Mouse (Mus musculus) midbrain, embryonic 11.5 days (tissue): Measurements from ENCODE around the gene Shank2. TPM values are rescaled to one million over a fixed set of nuclear protein-coding genes. Genes with fewer than 3 reads are reported as not detected.

ENCODE experiments used
- ATAC-seq: fragments of 200-750 bp; cut with Nextera tagmentation; 2 replicates; pipeline ENCODE4 v1.8.0; 2017; ENCODE audit warnings: moderate TSS enrichment, moderate library complexity; ENCODE audit not compliant: low FRiP score
- DNase-seq: peaks from one replicate; pipeline ENCODE4 v3.0.0; 2015; ENCODE audit warnings: low spot score; ENCODE audit errors: missing footprints
- H3K27ac ChIP-seq: fragments of 300-500 bp; sonication (generic); 2 replicates; pipeline ENCODE4 v1.5.1; 2014; ENCODE audit warnings: low read depth, low read length
- H3K27me3 ChIP-seq: fragments of 300-500 bp; sonication (generic); 2 replicates; pipeline ENCODE4 v1.6.1; 2014; ENCODE audit warnings: mild to moderate bottlenecking, low read length, moderate library complexity, mixed read lengths; ENCODE audit not compliant: control insufficient read depth, insufficient read depth
- H3K36me3 ChIP-seq: fragments of 300-500 bp; sonication (generic); 2 replicates; pipeline ENCODE4 v1.6.1; 2014; ENCODE audit warnings: mild to moderate bottlenecking, low read length, moderate library complexity, mixed read lengths; ENCODE audit not compliant: control insufficient read depth, insufficient read depth
- H3K4me1 ChIP-seq: fragments of 300-500 bp; sonication (generic); 2 replicates; pipeline ENCODE4 v1.6.1; 2014; ENCODE audit warnings: low read length; ENCODE audit not compliant: control insufficient read depth, insufficient read depth
- H3K4me2 ChIP-seq: fragments of 300-500 bp; sonication (generic); 2 replicates; pipeline ENCODE4 v1.6.1; 2014; ENCODE audit warnings: mild to moderate bottlenecking, moderate library complexity
- H3K4me3 ChIP-seq: fragments of 300-500 bp; sonication (generic); 2 replicates; pipeline ENCODE4 v1.5.1; 2014; ENCODE audit warnings: low read depth, low read length
- H3K9ac ChIP-seq: fragments of 300-500 bp; sonication (generic); 2 replicates; pipeline ENCODE4 v1.6.1; 2014; ENCODE audit warnings: low read length
- H3K9me3 ChIP-seq: fragments of 300-500 bp; sonication (generic); 2 replicates; pipeline ENCODE4 v1.6.1; 2016; ENCODE audit warnings: low read length; ENCODE audit not compliant: control insufficient read depth
- WGBS: fragments of 180-500 bp; shearing (Covaris S2); extraction: QIAGEN DNeasy Blood & Tissue Kit; methylation state at CpG from one replicate; pipeline ENCODE4 v1.1.7; 2014; 5-methylcytosine and 5-hydroxymethylcytosine counted together
- polyA plus RNA-seq: library from polyadenylated mRNA; unstranded; fragments of >200 nt; fragmentation: Nextera tagmentation; extraction: Ambion mirVana; gene quantifications from 2 replicates; pipeline ENCODE4 v1.2.1, GENCODE M21; 2014

Gene Shank2
- polyA plus RNA-seq, 1 experiment from 2014 or later, result 2.2 TPM

DNA sequence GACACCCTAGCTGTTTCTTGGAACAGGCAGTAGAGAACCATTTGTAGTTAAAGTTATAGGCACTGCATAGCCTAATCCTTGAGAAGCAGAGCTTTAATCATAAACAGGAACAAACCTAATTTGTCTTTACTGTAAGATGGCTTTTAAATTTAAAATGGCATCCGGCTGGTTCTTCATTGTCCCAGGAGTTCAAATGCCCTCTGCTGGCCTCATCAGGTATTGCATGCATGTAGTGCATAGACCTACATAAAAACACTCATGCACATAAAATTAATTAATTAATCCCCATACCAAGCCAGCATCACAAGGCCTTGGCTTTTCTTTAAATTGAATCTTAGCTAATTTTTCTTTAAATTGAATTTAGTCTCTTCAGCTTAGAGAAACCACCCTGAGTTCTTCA lies 76.9 kb downstream of the Shank2 start:
- DNase-seq (peak; percentile 91), ATAC-seq (no peak)
- no peak overlapping the region for H3K9ac ChIP-seq

DNA sequence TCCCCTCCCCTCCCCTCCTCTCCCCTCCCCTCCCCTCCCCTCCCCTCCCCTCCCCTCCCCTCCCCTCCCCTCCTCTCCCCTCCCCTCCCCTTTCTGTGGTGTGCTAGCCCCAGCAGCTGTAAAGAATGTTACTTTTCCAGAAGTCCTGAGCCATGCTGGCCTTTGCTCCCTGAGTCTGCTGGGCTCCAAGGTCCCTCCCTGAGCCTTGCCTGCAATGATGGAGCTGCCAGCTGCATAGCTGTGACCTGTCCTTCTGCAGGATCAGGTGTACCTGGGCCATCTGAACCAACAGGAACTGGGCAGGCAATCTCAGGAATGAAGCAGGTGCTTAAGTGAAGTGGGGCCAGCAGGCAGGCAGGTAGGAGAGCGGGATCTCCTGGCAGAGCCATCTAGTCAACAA lies 78.1 kb downstream of the Shank2 start:
- no peak for DNase-seq
- H3K4me3 ChIP-seq, result no peak overlapping the region
- no peak overlapping the region for H3K27ac ChIP-seq
- peaks cover 3% of the 10 kb centered on the region; the same call in 1 of the 2 replicates for H3K9me3 ChIP-seq
- no peaks in the 10 kb centered on the region for H3K4me1 ChIP-seq
- no peak overlapping the region for H3K9ac ChIP-seq
- 89% methylated on average over 1 of the region's 1 CpGs for WGBS
- H3K4me2 ChIP-seq, result no peak overlapping the region
- ATAC-seq, result no peak
- no peaks in the 10 kb centered on the region for H3K36me3 ChIP-seq
- no peaks in the 10 kb centered on the region for H3K27me3 ChIP-seq

More for the DNA sequence above, 76.9 kb downstream of the Shank2 start:
- Histone ChIP-seq H3K27ac (no peak overlapping the region), H3K27me3 (no peaks in the 10 kb centered on the region), H3K4me3 (no peak overlapping the region), H3K4me1 (no peaks in the 10 kb centered on the region), H3K36me3 (no peaks in the 10 kb centered on the region), H3K9me3 (peaks cover 3% of the 10 kb centered on the region; the same call in 1 of the 2 replicates), H3K4me2 (no peak overlapping the region)
- WGBS, result 81% methylated on average over 1 of the region's 1 CpGs

- no peak overlapping the region for H3K9ac ChIP-seq
- H3K9me3 ChIP-seq, result peaks cover 3% of the 10 kb centered on the region; the same call in 1 of the 2 replicates
- DNase-seq (no peak), ATAC-seq (0 out of 2 replicates have a peak, but pooled peaks have one; percentile 40)
- H3K4me2 ChIP-seq, result no peak overlapping the region
- no peaks in the 10 kb centered on the region for H3K27me3 ChIP-seq
- H3K4me3 ChIP-seq, result no peak overlapping the region
- H3K27ac ChIP-seq, result no peak overlapping the region
- 94% methylated on average over 1 of the region's 1 CpGs for WGBS
- H3K36me3 ChIP-seq, result no peaks in the 10 kb centered on the region
- no peaks in the 10 kb centered on the region for H3K4me1 ChIP-seq
Measured at GRCm38 (mm10) chr7:144081448-144081847, 79.7 kb downstream of the Shank2 start.

- Histone ChIP-seq H3K4me3 (no peak overlapping the region), H3K27me3 (no peaks in the 10 kb centered on the region), H3K9ac (no peak overlapping the region), H3K36me3 (no peaks in the 10 kb centered on the region), H3K4me1 (no peaks in the 10 kb centered on the region), H3K9me3 (peaks cover 3% of the 10 kb centered on the region; the same call in 1 of the 2 replicates), H3K4me2 (no peak overlapping the region), H3K27ac (no peak overlapping the region)
- WGBS, result 85% methylated on average over 2 of the region's 2 CpGs
- ATAC-seq (no peak), DNase-seq (no peak)
Measured at GRCm38 (mm10) chr7:144081963-144082362, 80.2 kb downstream of the Shank2 start.

DNA sequence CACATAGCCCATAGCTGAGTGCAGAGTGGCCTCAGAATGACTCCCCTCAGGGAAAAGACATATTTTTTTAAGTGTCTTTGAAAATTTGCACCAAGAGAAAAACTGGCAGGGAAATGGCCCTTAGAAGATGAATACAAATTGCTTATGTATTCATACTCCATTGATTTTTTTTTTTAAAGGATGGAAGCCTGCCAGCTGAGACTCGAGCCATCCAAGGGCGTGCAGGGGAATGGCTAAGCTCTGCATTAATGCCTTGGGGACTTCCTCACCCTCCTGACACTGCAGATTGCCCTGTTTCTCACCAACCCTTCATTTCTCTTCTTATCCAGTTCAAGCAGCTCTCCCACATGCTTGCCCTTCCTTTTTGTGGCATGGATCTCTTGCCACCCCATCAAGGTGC lies 85.5 kb downstream of the Shank2 start:
- DNase-seq (peak; percentile 77), ATAC-seq (no peak)
- H3K4me2 ChIP-seq, result no peak overlapping the region
- H3K4me3 ChIP-seq, result no peak overlapping the region
- H3K4me1 ChIP-seq, result no peaks in the 10 kb centered on the region
- no peaks in the 10 kb centered on the region for H3K36me3 ChIP-seq
- 77% methylated on average over 2 of the region's 2 CpGs for WGBS
- H3K27ac ChIP-seq, result no peak overlapping the region
- H3K9me3 ChIP-seq, result no peaks in the 10 kb centered on the region
- H3K27me3 ChIP-seq, result no peaks in the 10 kb centered on the region
- no peak overlapping the region for H3K9ac ChIP-seq

DNA sequence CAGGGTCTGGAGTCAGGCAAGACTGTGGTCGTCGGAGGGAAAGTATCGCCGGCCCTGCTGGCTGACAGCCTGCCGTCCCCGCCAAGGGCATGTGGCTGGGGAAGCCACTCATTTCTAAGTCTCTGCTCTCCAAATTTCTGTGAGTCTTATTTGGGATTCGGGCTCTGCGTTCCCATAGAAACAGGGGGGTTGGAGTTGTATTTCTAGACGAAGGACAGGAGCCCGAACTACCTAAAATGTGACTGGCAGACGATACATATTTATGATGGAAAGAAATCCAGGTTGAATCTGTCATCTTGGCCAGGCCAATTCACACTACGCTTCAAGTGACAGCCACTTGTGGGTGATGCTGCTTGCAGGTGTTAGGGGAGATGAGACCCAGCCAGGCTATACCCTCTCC lies 92.4 kb downstream of the Shank2 start:
- 89% methylated on average over 12 of the region's 12 CpGs for WGBS
- Histone ChIP-seq H3K4me1 (no peaks in the 10 kb centered on the region), H3K4me2 (no peak overlapping the region), H3K36me3 (no peaks in the 10 kb centered on the region), H3K9ac (no peak overlapping the region), H3K4me3 (no peak overlapping the region), H3K9me3 (no peaks in the 10 kb centered on the region), H3K27me3 (no peaks in the 10 kb centered on the region), H3K27ac (no peak overlapping the region)
- ATAC-seq (no peak), DNase-seq (peak; percentile 51)

DNA sequence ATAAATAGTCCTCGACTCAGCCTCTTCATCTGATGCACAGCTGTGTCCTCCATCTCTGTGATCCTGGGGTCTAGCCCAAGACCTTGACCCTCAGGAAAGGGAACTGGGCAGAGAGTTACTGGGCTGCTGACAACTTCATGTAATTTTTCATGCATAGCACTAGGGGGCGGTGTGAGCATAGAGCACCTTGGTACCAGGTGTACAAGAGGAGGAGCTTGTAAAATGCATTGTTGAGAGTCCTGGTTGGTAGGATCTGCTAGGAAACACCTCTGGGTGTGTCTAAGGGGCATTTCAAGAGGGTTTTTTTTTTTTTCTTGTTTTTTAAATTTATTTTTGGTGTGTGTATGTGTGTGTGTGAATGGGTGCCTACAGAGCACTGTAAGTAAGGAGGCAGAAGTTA lies 95.6 kb downstream of the Shank2 start:
- WGBS, result 6% methylated on average over 2 of the region's 2 CpGs

DNA sequence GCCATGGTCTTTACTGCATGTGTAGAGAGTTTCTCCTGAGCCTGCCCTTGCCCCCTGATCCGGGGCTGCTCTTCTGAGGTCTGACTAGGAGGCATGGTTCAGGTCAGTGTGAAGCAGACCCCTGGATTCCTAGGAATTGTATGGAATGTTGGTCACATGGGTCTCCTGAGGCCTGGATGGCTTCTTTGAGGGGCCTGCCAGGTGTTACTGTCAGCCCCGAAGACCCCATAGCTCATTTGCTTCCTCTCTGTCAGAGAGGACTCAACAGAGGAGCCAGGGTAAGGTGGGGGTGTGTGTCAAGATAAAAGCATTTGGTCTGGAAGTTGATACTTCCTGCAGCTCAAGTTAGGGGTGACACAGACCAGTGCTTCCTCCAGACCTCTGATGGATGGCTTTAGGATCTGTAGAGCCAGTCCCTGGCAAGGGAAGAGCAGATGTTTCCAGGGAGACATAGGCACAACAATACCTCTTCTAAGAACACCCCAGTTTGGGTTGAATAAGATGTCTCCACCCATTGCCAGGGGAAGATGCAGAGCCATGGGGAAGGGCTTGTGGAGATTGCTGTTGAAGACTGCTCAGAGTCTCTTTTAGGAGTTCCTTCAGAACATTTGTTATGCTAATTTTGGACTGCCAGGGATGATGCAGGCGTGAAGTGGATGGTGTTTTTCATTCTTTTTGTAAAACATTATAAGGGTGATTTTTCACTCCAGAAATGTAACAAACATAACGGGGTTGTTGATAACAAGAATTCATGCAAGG lies 100.7 kb downstream of the Shank2 start:
- H3K27ac ChIP-seq, result no peak overlapping the region
- H3K4me2 ChIP-seq, result no peak overlapping the region
- no peak overlapping the region for H3K4me3 ChIP-seq
- no peaks in the 10 kb centered on the region; the same call in 1 of the 2 replicates for H3K9me3 ChIP-seq
- no peak for ATAC-seq
- 68% methylated on average over 4 of the region's 4 CpGs for WGBS
- no peak overlapping the region for H3K9ac ChIP-seq
- DNase-seq, result no peak
- peaks cover 18% of the 10 kb centered on the region for H3K4me1 ChIP-seq
- H3K36me3 ChIP-seq, result no peaks in the 10 kb centered on the region
- H3K27me3 ChIP-seq, result no peaks in the 10 kb centered on the region

More for the DNA sequence above, 95.6 kb downstream of the Shank2 start:
- Histone ChIP-seq H3K36me3 (no peaks in the 10 kb centered on the region), H3K9me3 (no peaks in the 10 kb centered on the region; the same call in 1 of the 2 replicates), H3K27ac (no peak overlapping the region), H3K27me3 (no peaks in the 10 kb centered on the region), H3K9ac (no peak overlapping the region), H3K4me1 (no peaks in the 10 kb centered on the region), H3K4me2 (no peak overlapping the region), H3K4me3 (no peak overlapping the region)
- DNase-seq (peak; percentile 66), ATAC-seq (no peak)

DNA sequence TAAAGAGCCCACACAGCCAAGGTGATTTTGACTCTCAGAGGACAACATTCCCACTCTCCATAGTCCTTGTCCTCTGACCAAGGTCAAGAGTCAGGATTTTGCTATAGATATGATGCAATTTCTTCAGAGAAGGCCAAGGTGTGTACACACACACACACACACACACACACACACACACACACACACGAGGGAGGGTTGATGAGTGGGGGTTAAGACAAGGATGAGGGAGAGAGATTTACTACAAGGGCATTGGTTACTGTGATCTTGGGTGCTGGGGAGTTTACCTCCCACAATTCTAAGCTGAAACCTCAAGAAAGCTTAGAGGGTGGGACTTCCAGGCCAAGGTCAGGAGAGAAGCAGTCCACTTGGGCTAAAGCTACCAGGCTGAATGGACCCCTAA lies 104.2 kb downstream of the Shank2 start:
- Histone ChIP-seq H3K9ac (no peak overlapping the region), H3K36me3 (no peaks in the 10 kb centered on the region), H3K9me3 (no peaks in the 10 kb centered on the region), H3K27ac (peak overlapping the region; percentile 71), H3K4me1 (peaks cover 27% of the 10 kb centered on the region), H3K4me2 (no peak overlapping the region), H3K27me3 (no peaks in the 10 kb centered on the region), H3K4me3 (no peak overlapping the region)
- DNase-seq (peak; percentile 85), ATAC-seq (peak; percentile 58)
- WGBS, result 42% methylated on average over 1 of the region's 1 CpGs
